Mouse (Mus musculus) lung, postnatal 14 days (tissue): ENCODE measurements around the gene Dhx29.

ENCODE experiments used
- DNase-seq: peaks from one replicate; pipeline ENCODE4 v3.0.0; 2021

The Dhx29 gene

GRCm38 (mm10) chr13:112927287-112928001 lies at the start of gene Dhx29, which contains the start of gene Mtrex:
TSS of gene Dhx29 (plus strand) at chr13:112927454.
TSS of gene Mtrex (minus strand) at chr13:112927398.
- DNase-seq = peak; percentile 99

- DNase-seq = no peak
Observed at GRCm38 (mm10) chr13:112887234-112887633, 40.0 kb upstream of the Dhx29 start.

- no peak for DNase-seq
Observed at GRCm38 (mm10) chr13:112902176-112902575, 25.1 kb upstream of the Dhx29 start.

GRCm38 (mm10) chr13:112909663-112910062 lies 17.6 kb upstream of the Dhx29 start:
- DNase-seq = peak; percentile 22

- DNase-seq = no peak
Observed at GRCm38 (mm10) chr13:112910434-112910833, 16.8 kb upstream of the Dhx29 start.

GRCm38 (mm10) chr13:112919141-112919865 lies 8.0 kb upstream of the Dhx29 start:
- DNase-seq = no peak

GRCm38 (mm10) chr13:112920906-112921305 lies 6.3 kb upstream of the Dhx29 start:
- DNase-seq = no peak

- no peak for DNase-seq
Observed at GRCm38 (mm10) chr13:112925266-112925665, 2.0 kb upstream of the Dhx29 start.

- DNase-seq = no peak
Observed at GRCm38 (mm10) chr13:112925976-112926375, 1.3 kb upstream of the Dhx29 start.

- DNase-seq = peak; percentile 13
Observed at GRCm38 (mm10) chr13:112926796-112927195, 458 bp upstream of the Dhx29 start.

- no peak for DNase-seq
Observed at GRCm38 (mm10) chr13:112928038-112928668, 899 bp downstream of the Dhx29 start.

GRCm38 (mm10) chr13:112938130-112938529 lies 10.9 kb downstream of the Dhx29 start:
- DNase-seq = no peak

GRCm38 (mm10) chr13:112941879-112942330 lies 14.7 kb downstream of the Dhx29 start:
- no peak for DNase-seq

- no peak for DNase-seq
Observed at GRCm38 (mm10) chr13:112945312-112945711, 18.1 kb downstream of the Dhx29 start.

- DNase-seq = no peak
Observed at GRCm38 (mm10) chr13:112945900-112946299, 18.6 kb downstream of the Dhx29 start.

- DNase-seq = no peak
Observed at GRCm38 (mm10) chr13:112954067-112954466, 26.8 kb downstream of the Dhx29 start.

- no peak for DNase-seq
Observed at GRCm38 (mm10) chr13:112963081-112963480, 35.8 kb downstream of the Dhx29 start.

GRCm38 (mm10) chr13:112964421-112964820 lies 37.2 kb downstream of the Dhx29 start:
- DNase-seq = no peak

- no peak for DNase-seq
Observed at GRCm38 (mm10) chr13:112967267-112967666, 40.0 kb downstream of the Dhx29 start.

- DNase-seq = no peak
Observed at GRCm38 (mm10) chr13:112976720-112977119, 49.5 kb downstream of the Dhx29 start.

- no peak for DNase-seq
Observed at GRCm38 (mm10) chr13:112985605-112986450, 58.6 kb downstream of the Dhx29 start.

- DNase-seq = no peak
Observed at GRCm38 (mm10) chr13:112986451-112986950, 59.2 kb downstream of the Dhx29 start.
